Mouse (Mus musculus) brain, embryonic 14.5 days (tissue): ENCODE results near the gene Dnaic1.

ENCODE experiments used
- CTCF ChIP-seq: fragments of 200-500 bp; IDR thresholded peaks from 2 replicates; pipeline ENCODE4 v1.5.1; 2012; ENCODE audit warnings: inconsistent platforms, mild to moderate bottlenecking, moderate library complexity, borderline replicate concordance; ENCODE audit not compliant: insufficient read depth, insufficient read length; ENCODE audit errors: extremely low read depth
- POLR2A ChIP-seq: fragments of 200-500 bp; IDR thresholded peaks from 2 replicates; pipeline ENCODE4 v1.6.1; 2012; ENCODE audit warnings: mild to moderate bottlenecking, inconsistent platforms, borderline replicate concordance; ENCODE audit not compliant: poor library complexity, insufficient read depth, insufficient read length, severe bottlenecking; ENCODE audit errors: extremely low read depth

DNA sequence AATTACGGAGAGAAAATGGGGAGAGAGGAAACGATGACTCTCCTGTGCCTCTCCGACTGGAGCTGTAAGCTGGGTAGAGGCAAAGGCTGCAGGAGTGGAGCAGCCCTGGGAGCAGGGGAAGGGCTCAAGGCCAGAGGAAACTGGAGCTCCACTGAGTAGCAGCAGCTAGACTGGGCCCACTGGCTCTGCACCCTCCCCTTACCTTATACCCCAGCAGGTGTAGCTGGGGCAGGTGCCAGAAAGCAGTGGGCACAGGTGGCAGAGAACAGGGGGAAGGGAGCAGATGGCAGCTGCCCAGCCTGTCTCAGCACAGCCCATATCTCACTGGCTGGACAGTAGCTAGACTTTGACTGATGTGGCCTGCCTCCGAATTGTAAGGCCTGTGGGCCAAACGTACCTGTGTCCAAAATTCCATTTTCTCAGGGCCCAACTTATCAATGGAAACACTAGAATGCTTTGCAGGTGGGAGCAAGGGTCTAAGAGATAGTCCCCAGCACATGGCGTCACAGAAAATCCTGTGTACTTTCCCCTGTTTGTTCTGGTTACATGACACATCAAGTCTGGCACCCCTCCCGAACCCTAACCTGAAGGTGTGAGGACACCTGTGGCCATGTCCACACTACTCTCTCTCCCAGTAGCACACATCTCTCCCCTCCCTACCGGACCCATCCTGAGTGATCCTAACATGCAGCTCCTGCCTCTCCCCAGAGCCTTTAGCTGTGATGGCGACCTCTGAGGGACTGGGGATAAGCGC is 67.5 kb downstream of the Dnaic1 start:
- TF ChIP-seq POLR2A (no peak), CTCF (no peak)
